ENCODE assay signal across 16 mouse cellular contexts in the genomic region with DNA sequence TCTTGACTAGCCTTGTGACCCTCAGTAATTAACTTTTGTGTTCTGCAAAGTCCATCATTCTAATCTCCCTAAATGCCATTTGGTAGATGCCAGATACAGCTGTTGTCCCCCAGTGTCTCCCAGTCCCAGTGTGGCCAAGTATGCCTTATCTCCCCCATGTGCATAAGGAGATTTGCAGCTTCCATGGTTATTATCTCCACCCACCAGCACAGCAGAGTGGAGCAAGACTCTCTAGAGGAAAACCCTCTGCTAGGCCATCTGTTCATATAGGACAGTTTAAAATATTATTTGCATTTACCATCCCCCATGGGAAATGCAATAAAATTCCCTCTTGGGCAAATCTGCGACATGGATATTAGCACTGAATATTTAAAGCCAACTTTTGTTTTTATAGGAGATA.
DNase-seq lines count a peak whose midpoint lies in the region; ATAC-seq and TF ChIP-seq lines count a peak whose summit lies in the region.
"Had no signal": no experiment of that assay in that cellular context is flagged by ENCODE, and none has a peak within 500 bp of the region (broad histone marks: within the 10 kb centered on the region; RNA-seq: fewer than 3 reads in every experiment).

No protein-coding gene starts in this region.

- H3K4me2 ChIP-seq in midbrain, embryonic 13.5 days (replicated peaks): no peak overlapping the region
- no peak overlapping the region for H3K4me2 ChIP-seq in midbrain, embryonic 15.5 days
- H3K4me2 ChIP-seq in neural tube, embryonic 13.5 days: no peak overlapping the region

- H3K9me3 ChIP-seq in midbrain, embryonic 13.5 days: no peaks in the 10 kb centered on the region
- H3K9me3 ChIP-seq in midbrain, embryonic 15.5 days: no peaks in the 10 kb centered on the region
- H3K9me3 ChIP-seq in neural tube, embryonic 13.5 days: no peaks in the 10 kb centered on the region

- DNase-seq in frontal cortex, adult 2 months (ENCODE audit: extremely low spot score in 1 of 2, low spot score in 1 of 2): no peak
- DNase-seq in brain, embryonic 14.5 days (ENCODE audit: low read depth): peak; percentile 80
- DNase-seq in ovary, postnatal 10 days (ENCODE audit: low spot score): no peak
- DNase-seq in T-cell, adult 2 months (ENCODE audit: low spot score): no peak
- DNase-seq: cerebellum, adult 11-12 months; heart, adult 2 months; heart, postnatal 10 days; kidney, adult 9 months; kidney, postnatal 4 days; right cerebral cortex, postnatal 25 days; thymus, postnatal 36 days had no signal

- H3K27ac ChIP-seq in midbrain, embryonic 13.5 days: no peak overlapping the region
- H3K27ac ChIP-seq in midbrain, embryonic 15.5 days: no peak overlapping the region
- H3K27ac ChIP-seq in neural tube, embryonic 13.5 days (replicated peaks): no peak overlapping the region
- H3K27ac ChIP-seq: heart, adult 2 months had no signal

- WGBS in midbrain, embryonic 13.5 days: 36% methylated on average over 1 of the region's 1 CpGs
- WGBS in midbrain, embryonic 15.5 days: 28% methylated on average over 1 of the region's 1 CpGs
- WGBS in neural tube, embryonic 13.5 days: 29% methylated on average over 1 of the region's 1 CpGs

- no peak for TF ChIP-seq CTCF in brain, embryonic 14.5 days (IDR thresholded peaks at IDR 0.05; ENCODE audit: borderline replicate concordance, extremely low read depth, insufficient read depth, insufficient read length)

- H3K9ac ChIP-seq in midbrain, embryonic 13.5 days (replicated peaks): no peak overlapping the region
- no peak overlapping the region for H3K9ac ChIP-seq in midbrain, embryonic 15.5 days
- H3K9ac ChIP-seq in neural tube, embryonic 13.5 days: no peak overlapping the region

- 0 out of 2 replicates have a peak, but pooled peaks have one; percentile 44 for ATAC-seq in frontal cortex, adult (ENCODE audit: low TSS enrichment)
- peak; percentile 66 for ATAC-seq in midbrain, embryonic 13.5 days
- no peak for ATAC-seq in midbrain, embryonic 15.5 days (replicated peaks)
- 0 out of 2 replicates have a peak, but pooled peaks have one; percentile 56 for ATAC-seq in neural tube, embryonic 13.5 days (ENCODE audit: low read depth)
- ATAC-seq: inflammation-experienced regulatory T-cells, adult 6 months had no signal

- TF ChIP-seq POLR2A in brain, embryonic 14.5 days (IDR thresholded peaks at IDR 0.05; ENCODE audit: borderline replicate concordance, extremely low read depth, insufficient read depth, insufficient read length, poor library complexity, severe bottlenecking): no peak

- H3K27me3 ChIP-seq in midbrain, embryonic 13.5 days: no peaks in the 10 kb centered on the region
- H3K27me3 ChIP-seq in midbrain, embryonic 15.5 days (replicated peaks): no peaks in the 10 kb centered on the region
- no peaks in the 10 kb centered on the region for H3K27me3 ChIP-seq in neural tube, embryonic 13.5 days

- no peak overlapping the region for H3K4me3 ChIP-seq in midbrain, embryonic 13.5 days (replicated peaks)
- H3K4me3 ChIP-seq in midbrain, embryonic 15.5 days: no peak overlapping the region
- H3K4me3 ChIP-seq in neural tube, embryonic 13.5 days: no peak overlapping the region
- H3K4me3 ChIP-seq: heart, adult 2 months had no signal

- peaks cover 11% of the 10 kb centered on the region for H3K4me1 ChIP-seq in midbrain, embryonic 13.5 days (replicated peaks)
- H3K4me1 ChIP-seq in midbrain, embryonic 15.5 days: peaks cover 4% of the 10 kb centered on the region; the same call in 1 of the 2 replicates
- H3K4me1 ChIP-seq in neural tube, embryonic 13.5 days (replicated peaks): peaks cover 7% of the 10 kb centered on the region

- H3K36me3 ChIP-seq in midbrain, embryonic 13.5 days: no peaks in the 10 kb centered on the region
- no peaks in the 10 kb centered on the region for H3K36me3 ChIP-seq in midbrain, embryonic 15.5 days (replicated peaks)
- no peaks in the 10 kb centered on the region for H3K36me3 ChIP-seq in neural tube, embryonic 13.5 days
